Mouse (Mus musculus) liver, embryonic 15.5 days (tissue): ENCODE results near the gene Kmo. TPM values are rescaled to one million over a fixed set of nuclear protein-coding genes. Genes with fewer than 3 reads are reported as not detected.

Source experiments
- ATAC-seq: fragments of 200-750 bp; cut with Nextera tagmentation; 2 replicates; pipeline ENCODE4 v1.8.0; 2017; ENCODE audit warnings: moderate number of reproducible peaks, mild to moderate bottlenecking, moderate library complexity; ENCODE audit not compliant: insufficient read depth
- H3K27ac ChIP-seq: fragments of 300-500 bp; sonication (generic); replicated peaks from 2 replicates; pipeline ENCODE4 v1.5.1; 2015; ENCODE audit warnings: mild to moderate bottlenecking, inconsistent platforms
- H3K27me3 ChIP-seq: fragments of 300-500 bp; sonication (generic); 2 replicates; pipeline ENCODE4 v1.6.1; 2015; ENCODE audit warnings: mild to moderate bottlenecking, inconsistent platforms
- H3K36me3 ChIP-seq: fragments of 300-500 bp; sonication (generic); replicated peaks from 2 replicates; pipeline ENCODE4 v1.6.1; 2015; ENCODE audit warnings: moderate library complexity, mild to moderate bottlenecking, inconsistent platforms
- H3K4me1 ChIP-seq: fragments of 300-500 bp; sonication (generic); replicated peaks from 2 replicates; pipeline ENCODE4 v1.6.1; 2015; ENCODE audit warnings: inconsistent platforms
- H3K4me2 ChIP-seq: fragments of 300-500 bp; sonication (generic); 2 replicates; pipeline ENCODE4 v1.6.1; 2015; ENCODE audit warnings: moderate library complexity, mild to moderate bottlenecking, inconsistent platforms
- H3K4me3 ChIP-seq: fragments of 300-500 bp; sonication (generic); replicated peaks from 2 replicates; pipeline ENCODE4 v1.5.1; 2015; ENCODE audit warnings: mild to moderate bottlenecking, inconsistent platforms
- H3K9ac ChIP-seq: fragments of 300-500 bp; sonication (generic); 2 replicates; pipeline ENCODE4 v1.6.1; 2015; ENCODE audit warnings: moderate library complexity, mild to moderate bottlenecking, inconsistent platforms
- H3K9me3 ChIP-seq: fragments of 300-500 bp; sonication (generic); replicated peaks from 2 replicates; pipeline ENCODE4 v1.6.1; 2016; ENCODE audit warnings: inconsistent platforms
- WGBS: fragments of 180-500 bp; shearing (Covaris S2); methylation state at CpG from one replicate; pipeline ENCODE4 v1.1.7; 2015; ENCODE audit warnings: mixed read lengths; ENCODE audit not compliant: insufficient replicate concordance; 5-methylcytosine and 5-hydroxymethylcytosine counted together
- polyA plus RNA-seq: library from polyadenylated mRNA; unstranded; fragments of >200 nt; fragmentation: Nextera tagmentation; extraction: Ambion mirVana; gene quantifications from 2 replicates; pipeline ENCODE4 v1.2.1, GENCODE M21; 2015

Gene Kmo
- polyA plus RNA-seq: 12.0 and 12.9 TPM in 2 replicates

DNA sequence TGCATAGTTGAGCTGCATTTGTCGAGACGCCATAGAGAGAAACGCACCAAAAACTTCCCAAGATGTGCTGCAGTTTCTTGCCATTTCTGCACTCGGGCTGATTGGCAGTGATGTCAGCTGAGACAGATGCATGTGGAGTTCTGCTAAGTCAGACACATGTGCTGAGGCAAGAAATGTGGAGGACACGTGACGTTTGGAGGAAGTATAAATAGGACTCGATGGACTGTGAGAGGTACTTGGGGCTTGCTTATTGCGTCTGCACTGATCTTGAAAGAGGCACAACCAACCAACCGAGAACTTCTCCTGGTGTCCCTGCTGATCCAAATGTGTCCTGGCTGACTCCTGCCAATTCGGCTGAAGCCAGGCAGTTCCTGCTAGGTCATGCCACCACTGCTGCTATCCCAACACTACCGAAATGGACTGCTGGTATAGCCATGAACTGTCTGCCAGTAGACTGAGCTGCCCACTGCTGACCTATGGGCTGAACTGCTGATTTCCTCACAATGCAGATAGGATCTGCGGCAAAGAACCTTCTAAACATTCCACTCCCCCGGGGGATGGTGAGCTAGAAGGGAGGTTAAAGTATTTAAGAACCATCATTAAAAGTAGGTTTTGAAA lies at the start of gene Kmo:
TSS of gene Kmo (plus strand) at position 568 of the 618 bp plus-strand sequence.
- H3K4me3 ChIP-seq: no peak within 1 kb of the TSS
- H3K27ac ChIP-seq: no peak within 1 kb of the TSS
- no peaks in the 10 kb centered on the region for H3K9me3 ChIP-seq
- no peak within 1 kb of the TSS for H3K9ac ChIP-seq
- no peak for ATAC-seq
- no peaks in the 10 kb centered on the region for H3K27me3 ChIP-seq
- peaks cover 33% of the 10 kb centered on the region for H3K36me3 ChIP-seq
- H3K4me2 ChIP-seq: no peak within 1 kb of the TSS
- 77% methylated on average over 13 of the region's 13 CpGs for WGBS
- peaks cover 8% of the 10 kb centered on the region for H3K4me1 ChIP-seq

DNA sequence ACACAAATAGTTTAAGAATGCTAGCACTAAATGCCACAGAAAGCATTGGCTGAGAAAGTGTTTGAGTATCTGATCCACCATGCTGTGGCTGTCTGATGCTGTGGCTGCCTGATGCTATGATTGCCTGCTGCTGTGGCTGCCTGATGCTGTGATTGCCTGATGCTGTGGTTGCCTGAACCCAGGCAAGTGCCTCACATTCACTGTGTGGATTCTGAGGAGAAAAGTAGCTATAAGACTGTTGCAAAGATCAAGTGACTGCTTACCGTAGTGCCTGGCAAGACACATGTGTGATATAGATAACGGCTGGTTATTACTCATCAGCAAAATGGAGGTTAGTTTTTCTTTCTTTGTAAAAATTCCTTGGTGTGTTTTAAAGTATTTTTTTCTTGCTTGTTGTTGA lies 46.1 kb upstream of the Kmo start:
- Histone ChIP-seq H3K9ac (no peak overlapping the region), H3K4me3 (no peak overlapping the region), H3K4me1 (no peaks in the 10 kb centered on the region), H3K27ac (no peak overlapping the region), H3K9me3 (no peaks in the 10 kb centered on the region), H3K4me2 (no peak overlapping the region), H3K27me3 (no peaks in the 10 kb centered on the region), H3K36me3 (no peaks in the 10 kb centered on the region)
- no peak for ATAC-seq
- WGBS: 54% methylated on average over 2 of the region's 2 CpGs

DNA sequence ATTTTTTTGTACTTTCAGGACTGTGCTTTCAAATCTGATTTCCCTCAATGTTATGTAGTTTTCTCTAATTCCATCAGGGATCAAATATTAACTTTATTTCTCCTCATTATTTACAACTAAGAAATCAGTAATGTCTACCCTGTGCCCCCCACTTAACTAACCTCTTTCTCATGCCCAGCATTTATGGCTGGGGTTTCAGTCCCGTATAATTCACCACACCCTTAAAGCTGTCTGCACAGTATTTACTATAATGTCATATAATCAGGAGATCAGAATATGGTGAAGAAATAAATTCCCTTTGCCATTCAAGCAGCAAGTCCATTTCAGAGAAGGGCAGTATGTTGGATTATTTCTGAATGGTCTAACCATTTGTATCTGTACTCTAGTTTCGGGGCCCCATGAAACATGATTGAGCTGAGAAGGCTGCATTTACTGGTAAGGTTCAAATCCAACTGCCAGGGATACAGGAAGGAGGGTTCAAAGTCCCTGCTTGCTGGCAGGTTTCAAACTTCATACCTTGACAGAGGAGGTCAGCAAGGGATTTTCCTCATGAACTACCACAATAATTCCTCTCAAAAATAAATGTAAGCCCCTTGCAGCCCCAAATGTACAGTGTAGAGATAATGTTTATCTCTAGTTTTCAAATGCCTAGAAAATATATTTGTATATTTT lies 41.6 kb upstream of the Kmo start:
- no peak for ATAC-seq
- Histone ChIP-seq H3K9me3 (no peaks in the 10 kb centered on the region), H3K4me2 (no peak overlapping the region), H3K27me3 (no peaks in the 10 kb centered on the region), H3K9ac (no peak overlapping the region), H3K36me3 (no peaks in the 10 kb centered on the region), H3K4me3 (no peak overlapping the region), H3K27ac (no peak overlapping the region), H3K4me1 (no peaks in the 10 kb centered on the region)
- WGBS: 50% methylated on average over 2 of the region's 2 CpGs

DNA sequence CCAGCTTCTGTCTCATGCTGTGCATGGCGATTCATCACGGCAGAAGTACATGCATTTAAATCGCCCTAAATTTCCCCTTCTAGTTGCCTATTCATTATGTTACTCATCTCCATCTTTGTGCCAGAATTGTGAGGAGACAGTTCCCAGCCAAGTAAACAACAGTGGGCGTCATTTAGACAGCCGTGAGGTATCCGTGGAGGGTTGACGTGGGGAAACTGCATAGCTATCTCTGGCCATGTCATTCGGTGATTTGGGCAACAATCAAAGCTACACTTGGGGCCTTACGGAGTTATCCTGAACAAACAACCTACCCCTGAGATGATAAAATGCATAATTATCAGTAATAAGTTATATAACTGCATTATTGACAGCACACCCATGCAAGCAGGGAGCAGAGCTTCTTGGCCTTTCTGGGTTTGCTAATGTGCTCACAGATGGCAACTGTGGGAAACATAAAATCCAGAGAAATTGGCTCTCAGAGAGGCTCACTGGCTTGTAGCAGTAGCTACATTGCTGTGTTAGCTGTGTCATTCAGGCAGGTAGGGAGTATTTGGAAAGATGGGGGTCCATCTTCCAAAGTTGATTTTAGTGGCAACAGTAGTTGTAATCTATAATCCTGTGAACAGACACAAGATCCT lies 40.5 kb upstream of the Kmo start:
- Histone ChIP-seq H3K9ac (no peak overlapping the region), H3K4me1 (no peaks in the 10 kb centered on the region), H3K4me2 (no peak overlapping the region), H3K9me3 (no peaks in the 10 kb centered on the region), H3K27ac (no peak overlapping the region), H3K4me3 (no peak overlapping the region), H3K27me3 (no peaks in the 10 kb centered on the region), H3K36me3 (no peaks in the 10 kb centered on the region)
- ATAC-seq: no peak
- 59% methylated on average over 9 of the region's 9 CpGs for WGBS

GRCm38 (mm10) chr1:175580346-175580745 lies 39.8 kb upstream of the Kmo start:
- no peaks in the 10 kb centered on the region for H3K27me3 ChIP-seq
- H3K36me3 ChIP-seq: no peaks in the 10 kb centered on the region
- ATAC-seq: no peak
- H3K4me2 ChIP-seq: no peak overlapping the region
- no peak overlapping the region for H3K9ac ChIP-seq
- no peak overlapping the region for H3K27ac ChIP-seq
- H3K9me3 ChIP-seq: no peaks in the 10 kb centered on the region
- H3K4me3 ChIP-seq: no peak overlapping the region
- no peaks in the 10 kb centered on the region for H3K4me1 ChIP-seq
- WGBS: 66% methylated on average over 7 of the region's 7 CpGs

DNA sequence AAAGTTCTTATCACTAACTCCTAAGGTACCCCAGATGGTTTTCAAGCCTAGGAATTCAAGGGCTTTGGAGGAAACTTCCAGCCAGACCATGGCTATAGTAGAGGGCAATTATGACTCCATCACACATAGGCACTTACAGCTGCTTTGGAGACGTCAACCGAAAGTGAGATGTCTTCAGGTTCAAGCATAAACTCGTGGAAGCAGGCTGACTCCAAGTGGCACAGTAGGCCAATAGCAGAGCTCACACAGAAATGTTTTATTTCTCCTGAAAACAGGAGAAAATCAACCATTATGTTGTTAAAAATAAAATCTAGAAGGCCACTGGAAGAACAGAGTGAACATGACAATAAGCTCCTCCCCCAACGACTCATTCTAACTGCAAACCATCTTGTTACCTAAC lies 37.4 kb upstream of the Kmo start:
- Histone ChIP-seq H3K27me3 (no peaks in the 10 kb centered on the region), H3K4me3 (no peak overlapping the region), H3K9me3 (no peaks in the 10 kb centered on the region), H3K27ac (no peak overlapping the region), H3K36me3 (no peaks in the 10 kb centered on the region), H3K4me1 (no peaks in the 10 kb centered on the region), H3K4me2 (no peak overlapping the region), H3K9ac (no peak overlapping the region)
- no peak for ATAC-seq
- 61% methylated on average over 4 of the region's 4 CpGs for WGBS

DNA sequence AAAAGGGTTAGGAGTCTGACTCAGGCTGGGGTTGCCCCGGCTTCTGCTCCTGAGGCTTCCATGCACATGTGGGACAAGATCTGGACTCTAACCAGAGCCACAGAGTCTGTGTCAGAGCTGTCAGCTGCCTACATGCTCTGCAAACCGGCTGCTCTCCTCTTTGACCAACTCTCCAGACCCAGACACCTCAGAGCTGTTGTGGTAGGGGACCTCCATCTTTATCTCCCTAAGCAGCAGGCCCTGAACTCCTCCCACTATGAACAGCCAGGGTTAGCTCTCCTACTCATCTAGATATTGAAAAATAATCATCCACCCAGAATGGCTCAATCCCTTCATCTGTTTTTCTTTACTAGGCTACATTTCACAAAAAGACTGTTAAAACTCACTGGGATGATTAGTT lies 34.9 kb upstream of the Kmo start:
- 59% methylated on average over 2 of the region's 2 CpGs for WGBS
- no peaks in the 10 kb centered on the region for H3K9me3 ChIP-seq
- H3K27me3 ChIP-seq: no peaks in the 10 kb centered on the region
- H3K9ac ChIP-seq: no peak overlapping the region
- H3K4me3 ChIP-seq: no peak overlapping the region
- ATAC-seq: no peak
- no peak overlapping the region for H3K27ac ChIP-seq
- H3K4me2 ChIP-seq: no peak overlapping the region
- H3K36me3 ChIP-seq: no peaks in the 10 kb centered on the region
- H3K4me1 ChIP-seq: no peaks in the 10 kb centered on the region

- WGBS: 59% methylated on average over 5 of the region's 5 CpGs
- no peak overlapping the region for H3K27ac ChIP-seq
- no peak overlapping the region for H3K4me2 ChIP-seq
- ATAC-seq: no peak
- no peaks in the 10 kb centered on the region for H3K4me1 ChIP-seq
- H3K36me3 ChIP-seq: no peaks in the 10 kb centered on the region
- H3K27me3 ChIP-seq: no peaks in the 10 kb centered on the region
- no peak overlapping the region for H3K4me3 ChIP-seq
- H3K9me3 ChIP-seq: no peaks in the 10 kb centered on the region
- no peak overlapping the region for H3K9ac ChIP-seq
Observed at GRCm38 (mm10) chr1:175586656-175587055, 33.5 kb upstream of the Kmo start.

GRCm38 (mm10) chr1:175592832-175593231 lies 27.3 kb upstream of the Kmo start:
- Histone ChIP-seq H3K4me3 (no peak overlapping the region), H3K27ac (no peak overlapping the region), H3K36me3 (no peaks in the 10 kb centered on the region), H3K4me1 (no peaks in the 10 kb centered on the region), H3K9me3 (no peaks in the 10 kb centered on the region), H3K27me3 (no peaks in the 10 kb centered on the region), H3K9ac (no peak overlapping the region), H3K4me2 (no peak overlapping the region)
- no peak for ATAC-seq
- WGBS: 71% methylated on average over 1 of the region's 1 CpGs

DNA sequence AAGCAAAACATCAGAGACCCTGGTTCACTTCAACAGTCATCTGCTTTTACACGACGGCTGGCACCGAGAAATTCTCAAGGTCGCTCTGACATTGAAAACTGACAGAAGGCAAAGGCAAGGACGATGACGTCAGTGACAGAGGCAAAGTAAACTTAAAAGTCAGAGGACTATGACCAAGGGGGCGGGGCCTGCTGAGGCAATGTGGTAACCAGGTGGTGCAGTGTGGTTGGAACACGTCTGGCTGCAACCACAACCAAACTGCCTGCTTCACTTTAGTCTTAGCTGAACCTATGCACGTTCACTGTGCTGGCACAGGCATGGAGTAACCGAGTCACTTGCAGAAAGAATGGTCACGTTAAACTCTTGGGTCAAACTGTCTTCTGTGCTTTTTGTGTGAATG lies 17.9 kb upstream of the Kmo start:
- Histone ChIP-seq H3K36me3 (peaks cover 54% of the 10 kb centered on the region), H3K4me3 (no peak overlapping the region), H3K27ac (no peak overlapping the region), H3K9me3 (no peaks in the 10 kb centered on the region), H3K4me2 (no peak overlapping the region), H3K9ac (no peak overlapping the region), H3K27me3 (no peaks in the 10 kb centered on the region), H3K4me1 (0 out of 2 replicates have a peak, but pooled peaks cover under 1% of the 10 kb centered on the region)
- ATAC-seq: peak; percentile 28; the same call in 1 of the 2 replicates
- 69% methylated on average over 11 of the region's 11 CpGs for WGBS

- peaks cover 66% of the 10 kb centered on the region for H3K36me3 ChIP-seq
- no peak overlapping the region for H3K27ac ChIP-seq
- no peak for ATAC-seq
- H3K27me3 ChIP-seq: no peaks in the 10 kb centered on the region
- H3K9me3 ChIP-seq: no peaks in the 10 kb centered on the region
- H3K4me2 ChIP-seq: no peak overlapping the region
- H3K4me1 ChIP-seq: peaks cover 2% of the 10 kb centered on the region; the same call in 1 of the 2 replicates
- H3K4me3 ChIP-seq: no peak overlapping the region
- no peak overlapping the region for H3K9ac ChIP-seq
- 76% methylated on average over 6 of the region's 6 CpGs for WGBS
Observed at GRCm38 (mm10) chr1:175603390-175603789, 16.8 kb upstream of the Kmo start.
